Mouse (Mus musculus) MEL (cell line): ENCODE results near the gene Vmn1r207-ps. TPM values are rescaled to one million over a fixed set of nuclear protein-coding genes. Genes with fewer than 3 reads are reported as not detected.

Experiments
- polyA plus RNA-seq, 2 experiments: library from polyadenylated mRNA; stranded (reverse) in 1 of 2; unstranded in 1 of 2; fragments of >175 nt in 1 of 2; fragments of >200 nt in 1 of 2; gene quantifications; 2 replicates each; pipeline versions ENCODE4 v1.2.1 to v1.2.4; 2012; ENCODE audit warnings: low replicate concordance in 2 of 2, low read depth in 1 of 2; ENCODE audit not compliant: insufficient read length in 2 of 2, insufficient read depth in 1 of 2, missing spikeins in 1 of 2
- total RNA-seq: library from RNA; depleted of rRNA; stranded (reverse); fragments of 300-350 nt; gene quantifications from 2 replicates; pipeline ENCODE4 v1.2.3, GENCODE M21; 2012; rRNA removed

The Vmn1r207-ps gene
- total and polyA plus RNA-seq, 3 experiments, result not detected

Other genes starting within 250 kb of the Vmn1r207-ps start
- not detected in 2 replicates for gene Vmn1r202, start 224.2 kb downstream of the Vmn1r207-ps start, total RNA-seq
- gene Vmn1r202, start 224.2 kb downstream of the Vmn1r207-ps start, polyA plus RNA-seq, result not detected
- gene Vmn1r203, start 211.5 kb downstream of the Vmn1r207-ps start, total RNA-seq, result 0.04 TPM in 1 of 2 replicates, not detected in the other
- under 1 TPM in 1 of 2 experiments, not detected in 1; 0.04 TPM for gene Vmn1r203, start 211.5 kb downstream of the Vmn1r207-ps start, polyA plus RNA-seq
- not detected in 2 replicates for gene Vmn1r204, start 176.4 kb downstream of the Vmn1r207-ps start, total RNA-seq
- not detected for gene Vmn1r204, start 176.4 kb downstream of the Vmn1r207-ps start, polyA plus RNA-seq
- not detected in 2 replicates for gene Vmn1r205, start 136.6 kb downstream of the Vmn1r207-ps start, total RNA-seq
- not detected for gene Vmn1r205, start 136.6 kb downstream of the Vmn1r207-ps start, polyA plus RNA-seq
- gene Vmn1r206, start 105.4 kb downstream of the Vmn1r207-ps start, total RNA-seq, result not detected in 2 replicates
- under 1 TPM in 1 of 2 experiments, not detected in 1; 0.03 TPM for gene Vmn1r206, start 105.4 kb downstream of the Vmn1r207-ps start, polyA plus RNA-seq
- gene Vmn1r208, start 47.8 kb upstream of the Vmn1r207-ps start, total RNA-seq, result not detected in 2 replicates
- gene Vmn1r208, start 47.8 kb upstream of the Vmn1r207-ps start, polyA plus RNA-seq, result not detected
- under 0.01 TPM in 1 of 2 replicates, not detected in the other for gene Vmn1r209, start 80.1 kb upstream of the Vmn1r207-ps start, total RNA-seq
- not detected for gene Vmn1r209, start 80.1 kb upstream of the Vmn1r207-ps start, polyA plus RNA-seq
- gene Vmn1r210, start 101.7 kb upstream of the Vmn1r207-ps start, total RNA-seq, result 0.10 and 0.15 TPM in 2 replicates
- gene Vmn1r210, start 101.7 kb upstream of the Vmn1r207-ps start, polyA plus RNA-seq, result under 1 TPM in 1 of 2 experiments, not detected in 1; 0.84 TPM
- 0.10 TPM in 1 of 2 replicates, not detected in the other for gene Vmn1r211, start 127.9 kb upstream of the Vmn1r207-ps start, total RNA-seq
- gene Vmn1r211, start 127.9 kb upstream of the Vmn1r207-ps start, polyA plus RNA-seq, result under 1 TPM in 1 of 2 experiments, not detected in 1; 0.08 TPM
- gene Vmn1r212, start 154.6 kb upstream of the Vmn1r207-ps start, total RNA-seq, result not detected in 2 replicates
- gene Vmn1r212, start 154.6 kb upstream of the Vmn1r207-ps start, polyA plus RNA-seq, result not detected